Mouse (Mus musculus) liver, embryonic 12.5 days (tissue): ENCODE results near the gene Mfsd2a. TPM values are rescaled to one million over a fixed set of nuclear protein-coding genes. Genes with fewer than 3 reads are reported as not detected.

Experiments used
- ATAC-seq: fragments of 200-750 bp; cut with Nextera tagmentation; 2 replicates; pipeline ENCODE4 v1.8.0; 2017; ENCODE audit warnings: moderate number of reproducible peaks, mild to moderate bottlenecking, moderate library complexity
- H3K27ac ChIP-seq: fragments of 300-500 bp; sonication (generic); 2 replicates; pipeline ENCODE4 v1.5.1; 2016; ENCODE audit warnings: mild to moderate bottlenecking
- H3K27me3 ChIP-seq: fragments of 300-500 bp; sonication (generic); replicated peaks from 2 replicates; pipeline ENCODE4 v1.6.1; 2016; ENCODE audit warnings: mild to moderate bottlenecking, moderate library complexity
- H3K36me3 ChIP-seq: fragments of 300-500 bp; sonication (generic); 2 replicates; pipeline ENCODE4 v1.6.1; 2016; ENCODE audit warnings: mild to moderate bottlenecking, moderate library complexity
- H3K4me1 ChIP-seq: fragments of 300-500 bp; sonication (generic); 2 replicates; pipeline ENCODE4 v1.6.1; 2016
- H3K4me2 ChIP-seq: fragments of 300-500 bp; sonication (generic); 2 replicates; pipeline ENCODE4 v1.6.1; 2016; ENCODE audit warnings: mild to moderate bottlenecking, moderate library complexity
- H3K4me3 ChIP-seq: fragments of 300-500 bp; sonication (generic); 2 replicates; pipeline ENCODE4 v1.5.1; 2016; ENCODE audit warnings: mild to moderate bottlenecking, moderate library complexity
- H3K9ac ChIP-seq: fragments of 300-500 bp; sonication (generic); 2 replicates; pipeline ENCODE4 v1.6.1; 2016; ENCODE audit warnings: mild to moderate bottlenecking, moderate library complexity
- H3K9me3 ChIP-seq: fragments of 300-500 bp; sonication (generic); replicated peaks from 2 replicates; pipeline ENCODE4 v1.6.1; 2016; ENCODE audit warnings: mild to moderate bottlenecking, moderate library complexity
- WGBS: fragments of 180-500 bp; shearing (Covaris S2); methylation state at CpG from one replicate; pipeline ENCODE4 v1.1.7; 2016; ENCODE audit not compliant: insufficient replicate concordance; 5-methylcytosine and 5-hydroxymethylcytosine counted together
- polyA plus RNA-seq: library from polyadenylated mRNA; unstranded; fragments of >200 nt; fragmentation: Nextera tagmentation; extraction: Ambion mirVana; gene quantifications from 2 replicates; pipeline ENCODE4 v1.2.1, GENCODE M21; 2016

The Mfsd2a gene
- polyA plus RNA-seq, 1 experiment from 2014 or later = 0.14 TPM

- Histone ChIP-seq H3K27ac (peak overlapping the region; percentile 12; the same call in 1 of the 2 replicates), H3K4me1 (peaks cover 23% of the 10 kb centered on the region), H3K27me3 (peaks cover 46% of the 10 kb centered on the region), H3K9ac (peak overlapping the region; percentile 29; the same call in 1 of the 2 replicates), H3K36me3 (no peaks in the 10 kb centered on the region), H3K9me3 (no peaks in the 10 kb centered on the region), H3K4me3 (peak overlapping the region; percentile 33; the same call in 1 of the 2 replicates), H3K4me2 (peak overlapping the region; percentile 67)
- ATAC-seq = no peak
- WGBS = 53% methylated on average over 5 of the region's 5 CpGs
These were observed 6.1 kb downstream of the Mfsd2a start for GRCm38 (mm10) chr4:122954680-122955411.

- 53% methylated on average over 8 of the region's 8 CpGs for WGBS
These were observed 11.9 kb downstream of the Mfsd2a start for GRCm38 (mm10) chr4:122949096-122949495.

GRCm38 (mm10) chr4:122947223-122947622, 13.8 kb downstream of the Mfsd2a start:
- Histone ChIP-seq H3K9me3 (no peaks in the 10 kb centered on the region), H3K9ac (no peak overlapping the region), H3K27ac (no peak overlapping the region), H3K27me3 (peaks cover 23% of the 10 kb centered on the region; the same call in 1 of the 2 replicates), H3K4me3 (no peak overlapping the region), H3K4me2 (no peak overlapping the region), H3K36me3 (no peaks in the 10 kb centered on the region), H3K4me1 (no peaks in the 10 kb centered on the region)
- 58% methylated on average over 3 of the region's 3 CpGs for WGBS
- no peak for ATAC-seq

More at GRCm38 (mm10) chr4:122949096-122949495, 11.9 kb downstream of the Mfsd2a start:
- no peaks in the 10 kb centered on the region for H3K9me3 ChIP-seq
- H3K36me3 ChIP-seq = no peaks in the 10 kb centered on the region
- no peaks in the 10 kb centered on the region for H3K4me1 ChIP-seq
- no peak overlapping the region for H3K4me2 ChIP-seq
- ATAC-seq = no peak
- peaks cover 18% of the 10 kb centered on the region; the same call in 1 of the 2 replicates for H3K27me3 ChIP-seq
- no peak overlapping the region for H3K9ac ChIP-seq
- H3K27ac ChIP-seq = no peak overlapping the region
- no peak overlapping the region for H3K4me3 ChIP-seq

- peak; percentile 24; the same call in 1 of the 2 replicates for ATAC-seq
- Histone ChIP-seq H3K4me2 (no peak overlapping the region), H3K27ac (no peak overlapping the region), H3K36me3 (no peaks in the 10 kb centered on the region), H3K9ac (no peak overlapping the region), H3K4me1 (no peaks in the 10 kb centered on the region), H3K4me3 (no peak overlapping the region), H3K27me3 (peaks cover 14% of the 10 kb centered on the region; the same call in 1 of the 2 replicates), H3K9me3 (no peaks in the 10 kb centered on the region)
- WGBS = 20% methylated on average over 4 of the region's 4 CpGs
These were observed 16.6 kb downstream of the Mfsd2a start for GRCm38 (mm10) chr4:122944408-122944807.

GRCm38 (mm10) chr4:122939048-122939796, 21.8 kb downstream of the Mfsd2a start:
- H3K36me3 ChIP-seq = no peaks in the 10 kb centered on the region
- 46% methylated on average over 2 of the region's 2 CpGs for WGBS
- H3K9ac ChIP-seq = no peak overlapping the region
- peaks cover 12% of the 10 kb centered on the region; the same call in 1 of the 2 replicates for H3K27me3 ChIP-seq
- ATAC-seq = no peak
- no peak overlapping the region for H3K4me3 ChIP-seq
- H3K4me2 ChIP-seq = no peak overlapping the region
- no peaks in the 10 kb centered on the region for H3K4me1 ChIP-seq
- H3K9me3 ChIP-seq = no peaks in the 10 kb centered on the region
- H3K27ac ChIP-seq = no peak overlapping the region

- H3K27ac ChIP-seq = no peak overlapping the region
- no peak for ATAC-seq
- H3K9me3 ChIP-seq = no peaks in the 10 kb centered on the region
- no peak overlapping the region for H3K4me2 ChIP-seq
- H3K9ac ChIP-seq = no peak overlapping the region
- WGBS = 77% methylated on average over 3 of the region's 3 CpGs
- H3K27me3 ChIP-seq = peaks cover 7% of the 10 kb centered on the region; the same call in 1 of the 2 replicates
- no peaks in the 10 kb centered on the region for H3K36me3 ChIP-seq
- H3K4me3 ChIP-seq = no peak overlapping the region
- 0 out of 2 replicates have a peak, but pooled peaks cover 2% of the 10 kb centered on the region for H3K4me1 ChIP-seq
These were observed 23.5 kb downstream of the Mfsd2a start for GRCm38 (mm10) chr4:122937489-122937888.

- WGBS = 61% methylated on average over 9 of the region's 9 CpGs
- no peaks in the 10 kb centered on the region for H3K36me3 ChIP-seq
- H3K27me3 ChIP-seq = no peaks in the 10 kb centered on the region
- no peak for ATAC-seq
- H3K4me3 ChIP-seq = no peak overlapping the region
- no peak overlapping the region for H3K9ac ChIP-seq
- H3K4me2 ChIP-seq = no peak overlapping the region
- H3K9me3 ChIP-seq = no peaks in the 10 kb centered on the region
- H3K27ac ChIP-seq = no peak overlapping the region
- H3K4me1 ChIP-seq = 0 out of 2 replicates have a peak, but pooled peaks cover 6% of the 10 kb centered on the region
These were observed 25.4 kb downstream of the Mfsd2a start for GRCm38 (mm10) chr4:122935466-122936099.

GRCm38 (mm10) chr4:122933857-122934256, 27.1 kb downstream of the Mfsd2a start:
- Histone ChIP-seq H3K36me3 (no peaks in the 10 kb centered on the region), H3K9me3 (no peaks in the 10 kb centered on the region), H3K4me3 (no peak overlapping the region), H3K27me3 (no peaks in the 10 kb centered on the region), H3K4me1 (0 out of 2 replicates have a peak, but pooled peaks cover 6% of the 10 kb centered on the region), H3K4me2 (no peak overlapping the region), H3K27ac (no peak overlapping the region), H3K9ac (no peak overlapping the region)
- ATAC-seq = no peak
- WGBS = 19% methylated on average over 3 of the region's 3 CpGs

GRCm38 (mm10) chr4:122933051-122933591, 27.9 kb downstream of the Mfsd2a start:
- Histone ChIP-seq H3K27me3 (no peaks in the 10 kb centered on the region), H3K36me3 (no peaks in the 10 kb centered on the region), H3K9me3 (no peaks in the 10 kb centered on the region), H3K9ac (no peak overlapping the region), H3K4me2 (no peak overlapping the region), H3K4me1 (0 out of 2 replicates have a peak, but pooled peaks cover 6% of the 10 kb centered on the region), H3K4me3 (no peak overlapping the region), H3K27ac (no peak overlapping the region)
- ATAC-seq = no peak
- WGBS = 53% methylated on average over 3 of the region's 3 CpGs

GRCm38 (mm10) chr4:122932239-122932978, 28.6 kb downstream of the Mfsd2a start:
- 27% methylated on average over 8 of the region's 8 CpGs for WGBS
- no peak overlapping the region for H3K9ac ChIP-seq
- no peaks in the 10 kb centered on the region for H3K27me3 ChIP-seq
- ATAC-seq = no peak
- H3K9me3 ChIP-seq = no peaks in the 10 kb centered on the region
- H3K4me3 ChIP-seq = no peak overlapping the region
- H3K4me1 ChIP-seq = 0 out of 2 replicates have a peak, but pooled peaks cover 6% of the 10 kb centered on the region
- no peaks in the 10 kb centered on the region for H3K36me3 ChIP-seq
- H3K27ac ChIP-seq = no peak overlapping the region
- H3K4me2 ChIP-seq = no peak overlapping the region
